Mouse (Mus musculus): ENCODE measurements around the gene Dnajb12.

DNA sequence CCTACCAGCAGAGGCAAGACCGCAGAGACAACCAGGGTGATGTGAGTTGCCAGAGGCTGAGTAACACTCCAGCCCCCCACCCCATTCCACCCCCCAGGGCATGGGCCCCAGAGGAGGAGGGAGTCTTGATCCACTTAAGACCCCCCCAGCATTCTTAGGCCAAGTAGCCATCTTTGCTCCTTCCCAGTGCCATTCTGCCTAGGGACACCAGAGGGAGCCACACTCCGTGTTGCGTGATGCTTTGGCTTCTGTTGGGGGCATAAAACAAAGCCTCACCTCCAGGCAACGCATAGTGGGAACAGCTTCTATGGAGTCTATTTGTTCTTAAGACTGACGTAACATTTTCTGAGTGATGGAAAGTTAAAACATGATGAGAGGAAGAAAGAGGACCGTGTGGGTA is 13.6 kb downstream of the Dnajb12 start:
- TF ChIP-seq POLR2A (IDR thresholded peaks at IDR 0.05; ENCODE audit: control insufficient read depth in 1 of 2, insufficient read depth in 1 of 2, low read depth in 1 of 2, low read length in 2 of 2, poor library complexity in 1 of 2): no peak
- no peak for TF ChIP-seq EP300 (IDR thresholded peaks at IDR 0.05; ENCODE audit: low read depth in 1 of 2, low read length in 2 of 2)
- no peak for TF ChIP-seq UBTF (IDR thresholded peaks at IDR 0.05; ENCODE audit: borderline replicate concordance, insufficient read depth, low read depth, low read length)
- no peak for TF ChIP-seq TCF12 (IDR thresholded peaks at IDR 0.05; ENCODE audit: low read depth, low read length)
- no peak for TF ChIP-seq E2F4 (IDR thresholded peaks at IDR 0.05; ENCODE audit: borderline replicate concordance, low read depth, low read length)
- peak; percentile 87 to 92 (median 91) for TF ChIP-seq CTCF (IDR thresholded peaks at IDR 0.05 in 2 of 3, conservative IDR thresholded peaks at IDR 0.05 in 1 of 3; ENCODE audit: control insufficient read depth in 1 of 3, insufficient read depth in 1 of 3, low read depth in 2 of 3, low read length in 3 of 3, poor library complexity in 1 of 3, severe bottlenecking in 1 of 3)
- no peak for TF ChIP-seq USF1 (IDR thresholded peaks at IDR 0.05; ENCODE audit: low read depth, low read length)

All from MEL (cell line).